Mouse (Mus musculus) adrenal gland, adult 2 months (tissue): ENCODE results near the gene Tspan13. TPM values are rescaled to one million over a fixed set of nuclear protein-coding genes. Genes with fewer than 3 reads are reported as not detected.

ENCODE experiments used
- DNase-seq: peaks from one replicate; pipeline ENCODE4 v3.0.0; 2021
- long read RNA-seq: library from polyadenylated mRNA; stranded (forward); transcript quantifications from one replicate; pipeline ENCODE4 v2.0.0, GENCODE M21; 2021
- polyA plus RNA-seq: library from polyadenylated mRNA; depleted of rRNA; stranded (reverse); fragments of >200 nt; gene quantifications from 2 replicates; pipeline ENCODE4 v1.2.3, GENCODE M21; 2012; rRNA removed
- total RNA-seq, 2 experiments: library from RNA; stranded (reverse); gene quantifications; 2 replicates each; pipeline ENCODE4 v1.2.3; 2021

Tspan13 gene
- total RNA-seq = 10 to 100 TPM; 10.1 to 15.5 TPM
- 79.2 and 146 TPM in 2 replicates for polyA plus RNA-seq
- long read RNA-seq, transcript Tspan13-201 (6 exons, 1,932 nt) = major isoform, 20 of 21 reads
- long read RNA-seq, partial matches to known transcripts = 0 of 21 reads
- long read RNA-seq, other reads (novel, unspliced or antisense) = 1 of 21 reads

DNA sequence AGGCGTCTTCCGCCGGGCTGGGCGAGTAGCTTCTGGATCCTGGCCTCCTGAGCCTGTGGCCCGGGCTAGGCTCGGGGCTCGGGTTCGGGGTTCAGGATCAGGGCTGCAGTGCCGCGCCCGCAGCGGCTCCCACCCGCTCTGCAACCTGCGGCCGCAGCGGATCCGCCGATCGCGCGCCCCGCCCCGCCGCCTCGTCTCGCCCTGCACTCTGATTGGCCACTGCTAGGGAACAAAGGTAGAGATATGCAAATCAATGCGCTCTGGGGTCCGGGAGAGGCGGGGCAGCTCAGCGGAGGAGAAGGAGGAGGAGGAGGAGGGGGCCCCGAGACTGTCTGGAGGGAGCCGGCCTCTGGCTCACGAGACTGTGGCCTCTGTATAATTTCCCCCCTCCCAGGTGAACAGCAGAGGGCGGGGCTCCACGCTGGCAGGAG lies at the start of gene Tspan13:
Tspan13 (minus strand) TSS at position 153 of the 431 bp plus-strand sequence.
- peak; percentile 89 for DNase-seq

- no peak for DNase-seq
These were observed 49.7 kb upstream of the Tspan13 start for GRCm38 (mm10) chr12:36091964-36092363.

DNA sequence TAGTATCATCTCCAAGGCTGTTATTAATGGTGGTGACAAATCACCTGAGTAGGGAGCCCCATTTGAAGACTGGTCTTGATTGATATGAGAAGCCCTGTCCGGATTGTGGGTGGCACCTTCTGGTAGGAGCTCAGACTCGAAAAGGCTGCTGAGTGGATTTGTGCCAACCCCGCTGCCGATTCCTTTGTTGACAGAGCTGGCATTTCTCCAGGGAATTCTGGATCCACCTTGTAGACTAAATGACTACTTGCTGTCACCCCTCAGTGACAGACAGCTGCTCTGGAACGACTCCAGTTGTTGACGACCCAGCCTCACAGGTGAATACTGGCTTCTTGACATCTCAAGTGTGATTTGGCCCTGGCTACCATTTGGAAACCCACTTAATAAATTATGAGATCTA lies 46.9 kb upstream of the Tspan13 start:
- no peak for DNase-seq

GRCm38 (mm10) chr12:36088804-36089203 lies 46.5 kb upstream of the Tspan13 start:
- DNase-seq = no peak

DNA sequence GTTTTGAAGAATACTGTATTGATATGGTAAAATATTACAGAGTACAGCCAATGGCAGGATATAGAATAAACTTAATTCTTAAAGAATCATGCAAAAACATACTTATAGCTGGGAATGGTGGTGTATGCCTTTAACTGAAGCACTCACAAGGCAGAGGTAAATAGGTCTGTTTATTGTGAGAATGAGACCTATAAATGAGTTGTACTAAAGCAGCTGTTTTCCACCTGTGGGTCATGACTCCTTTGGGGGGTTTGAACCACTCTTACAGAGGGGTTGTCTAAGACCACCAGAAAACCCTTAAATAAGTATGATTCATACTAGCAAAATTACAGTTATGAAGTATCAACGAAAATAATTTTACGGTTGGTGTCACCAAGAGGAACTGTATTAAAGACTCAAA lies 43.1 kb upstream of the Tspan13 start:
- DNase-seq = no peak

DNA sequence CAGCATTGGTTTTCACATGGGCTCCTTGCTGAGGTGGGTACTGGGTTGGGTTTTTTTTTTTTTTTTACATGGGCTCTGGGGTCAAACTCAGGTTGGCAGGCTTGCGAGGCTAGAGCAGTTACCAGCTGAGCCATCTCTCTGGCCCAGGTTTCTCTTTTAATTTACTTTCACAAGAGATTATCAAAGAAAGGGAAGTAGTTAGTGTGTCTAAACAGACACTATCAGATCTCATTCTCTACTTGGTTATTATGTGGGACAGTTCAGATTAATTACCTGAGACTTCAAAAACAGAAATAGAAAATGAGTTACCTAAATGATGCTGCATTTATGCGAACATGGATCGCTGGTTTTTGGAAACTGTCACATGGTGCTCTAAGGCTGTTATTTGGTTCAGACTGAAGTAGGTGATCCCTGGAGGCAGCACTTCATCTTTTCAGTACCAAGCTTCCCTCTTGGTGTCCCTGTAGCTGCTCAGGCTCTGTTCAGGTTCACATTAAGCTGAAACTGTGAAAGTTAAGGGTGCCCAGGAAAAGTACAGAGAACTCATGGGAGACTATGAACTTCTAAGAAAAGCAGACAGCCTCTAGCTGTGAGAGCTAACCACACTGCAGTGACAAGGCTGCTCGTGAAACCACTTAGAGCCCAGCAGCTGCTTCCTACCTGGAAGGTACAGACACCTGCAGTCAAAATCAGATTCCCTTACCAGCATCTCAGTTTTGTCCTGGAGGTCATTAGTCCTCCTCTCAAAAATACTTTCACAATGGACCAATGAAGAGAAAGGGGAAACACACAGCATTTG lies 36.0 kb upstream of the Tspan13 start:
- no peak for DNase-seq

GRCm38 (mm10) chr12:36072860-36073259 lies 30.6 kb upstream of the Tspan13 start:
- DNase-seq = no peak

DNA sequence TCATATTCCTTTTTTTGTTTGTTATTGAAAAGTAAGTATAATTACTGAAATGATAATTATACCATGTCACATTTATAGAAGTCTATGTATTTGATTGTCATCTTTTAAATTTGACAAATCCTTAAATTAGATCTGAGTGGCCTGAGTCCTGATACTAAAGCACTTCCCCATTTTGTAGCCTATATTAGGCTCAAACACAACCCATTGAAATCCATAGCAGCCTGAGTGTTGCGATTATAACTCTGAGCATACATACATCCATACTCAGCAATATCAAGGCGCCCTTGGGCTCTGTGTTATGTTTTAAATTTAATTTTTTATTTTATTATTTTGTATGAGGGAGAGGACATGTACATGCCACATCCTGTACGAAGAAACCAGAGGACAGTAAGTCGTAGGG lies 27.9 kb upstream of the Tspan13 start:
- DNase-seq = no peak

GRCm38 (mm10) chr12:36067538-36067937 lies 25.2 kb upstream of the Tspan13 start:
- no peak for DNase-seq

DNA sequence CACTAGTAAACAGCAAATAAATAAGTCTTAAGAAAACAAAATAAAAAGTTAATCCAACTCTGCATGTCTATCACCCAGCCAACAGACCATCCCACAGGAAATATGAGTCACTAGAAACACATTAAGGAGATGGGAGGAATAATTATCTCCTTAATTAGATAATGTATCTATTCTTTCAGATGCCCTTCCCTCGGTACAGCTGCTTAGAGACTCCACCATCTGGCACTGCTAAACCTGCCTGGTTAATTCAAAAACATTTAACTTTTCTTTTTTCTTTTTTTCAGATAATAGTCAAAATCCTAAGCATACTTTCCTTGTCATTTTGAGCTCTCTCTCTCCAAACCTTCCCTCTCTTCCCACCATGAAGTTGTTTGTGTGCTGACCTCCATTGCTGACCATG lies 23.6 kb upstream of the Tspan13 start:
- DNase-seq = no peak

- no peak for DNase-seq
These were observed 15.4 kb upstream of the Tspan13 start for GRCm38 (mm10) chr12:36057699-36058098.

GRCm38 (mm10) chr12:36050276-36050675 lies 8.0 kb upstream of the Tspan13 start:
- no peak for DNase-seq

DNA sequence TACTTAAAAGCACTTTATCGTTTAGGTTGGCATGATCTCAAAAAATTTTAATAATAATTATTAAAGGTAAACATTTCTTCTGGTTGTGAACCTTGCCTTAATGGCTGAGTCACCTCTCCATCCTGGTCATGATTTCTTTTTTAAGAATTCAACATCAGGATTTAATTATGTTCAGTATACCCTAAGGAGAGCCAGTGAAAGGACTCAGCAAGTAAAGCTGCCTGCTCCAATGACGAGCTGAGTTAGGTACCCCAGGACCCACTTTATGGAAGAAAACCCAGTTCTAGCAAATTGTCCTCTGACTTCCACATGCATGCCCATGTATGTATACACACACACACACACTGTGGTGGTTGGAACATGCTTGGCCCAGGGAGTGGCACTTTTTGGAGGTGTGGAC lies 5.3 kb upstream of the Tspan13 start:
- no peak for DNase-seq

GRCm38 (mm10) chr12:36046196-36046595 lies 3.9 kb upstream of the Tspan13 start:
- no peak for DNase-seq

DNA sequence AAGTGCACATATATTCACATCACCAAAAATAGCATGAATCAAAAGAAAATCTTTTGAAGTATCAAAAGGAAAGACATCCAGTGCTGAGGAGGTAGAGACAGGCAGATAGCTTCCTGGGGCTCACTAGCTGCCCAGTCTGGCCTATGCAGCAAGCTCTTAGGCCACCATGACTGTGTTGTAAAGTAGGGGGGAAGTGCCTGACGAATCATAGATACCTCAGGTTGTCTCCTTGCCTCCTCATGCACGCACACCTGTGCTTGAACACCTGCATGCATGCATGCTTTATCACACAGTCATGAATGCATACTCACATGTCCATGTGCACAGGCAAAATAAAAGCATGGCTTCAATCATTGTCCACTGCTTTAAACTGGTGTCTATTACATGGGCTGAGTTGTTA lies 2.4 kb upstream of the Tspan13 start:
- DNase-seq = no peak

DNA sequence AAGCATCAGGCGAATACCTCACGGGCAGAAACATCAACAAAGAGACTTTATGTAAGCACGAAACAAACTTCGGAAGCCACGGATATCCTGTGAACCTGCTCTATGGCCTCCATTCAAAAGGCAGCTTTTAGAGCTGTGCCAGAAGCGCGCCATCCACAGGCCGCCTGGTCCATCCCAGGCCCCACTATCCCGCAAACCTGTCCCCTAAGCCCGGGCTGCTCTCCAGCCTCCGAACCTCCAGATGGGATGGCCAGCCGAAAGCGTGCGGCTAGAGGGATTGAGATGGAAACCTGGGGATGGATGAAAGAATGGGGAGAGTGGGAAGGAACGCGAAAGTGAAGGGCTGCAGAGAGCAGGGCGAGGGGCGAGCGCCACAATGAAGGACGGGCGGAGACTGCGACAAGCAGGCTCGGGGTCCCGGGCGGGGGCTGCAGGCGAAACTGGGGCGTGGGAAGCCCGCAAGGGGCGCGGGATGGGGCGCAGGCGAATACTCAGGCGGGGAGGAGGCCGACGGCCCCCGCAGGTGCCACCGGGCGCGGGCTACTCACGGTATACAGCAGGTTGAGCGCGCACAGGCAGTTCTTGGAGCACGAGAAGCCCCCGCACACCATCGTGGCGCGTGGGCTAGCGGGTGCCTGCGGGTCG lies 475 bp downstream of the Tspan13 start:
- peak; percentile 22 for DNase-seq

- DNase-seq = no peak
These were observed 1.1 kb downstream of the Tspan13 start for GRCm38 (mm10) chr12:36041281-36041589.

- DNase-seq = no peak
These were observed 1.6 kb downstream of the Tspan13 start for GRCm38 (mm10) chr12:36040571-36041280.

GRCm38 (mm10) chr12:36039541-36040084 lies 2.7 kb downstream of the Tspan13 start:
- no peak for DNase-seq

GRCm38 (mm10) chr12:36036776-36037175 lies 5.5 kb downstream of the Tspan13 start:
- peak; percentile 45 for DNase-seq

GRCm38 (mm10) chr12:36036121-36036520 lies 6.2 kb downstream of the Tspan13 start:
- no peak for DNase-seq

DNA sequence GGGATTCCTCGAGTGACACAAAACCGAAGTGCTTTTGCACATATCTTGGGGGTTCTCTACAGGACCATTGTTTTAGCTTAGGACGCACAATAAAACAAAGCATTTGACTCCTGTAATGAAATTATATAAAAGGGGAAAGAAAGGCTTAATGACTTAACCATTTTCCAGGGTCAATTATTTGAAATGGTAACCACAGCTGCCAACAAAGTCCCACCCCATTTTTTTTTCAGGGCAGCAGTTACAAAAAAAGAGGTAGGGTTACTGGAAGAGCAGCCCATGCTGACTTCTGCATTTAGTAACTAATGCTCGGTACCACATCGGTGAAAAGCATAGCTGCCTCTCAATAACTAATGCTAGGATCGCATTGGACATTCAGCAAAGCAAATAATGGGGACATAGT lies 6.8 kb downstream of the Tspan13 start:
- DNase-seq = no peak

DNA sequence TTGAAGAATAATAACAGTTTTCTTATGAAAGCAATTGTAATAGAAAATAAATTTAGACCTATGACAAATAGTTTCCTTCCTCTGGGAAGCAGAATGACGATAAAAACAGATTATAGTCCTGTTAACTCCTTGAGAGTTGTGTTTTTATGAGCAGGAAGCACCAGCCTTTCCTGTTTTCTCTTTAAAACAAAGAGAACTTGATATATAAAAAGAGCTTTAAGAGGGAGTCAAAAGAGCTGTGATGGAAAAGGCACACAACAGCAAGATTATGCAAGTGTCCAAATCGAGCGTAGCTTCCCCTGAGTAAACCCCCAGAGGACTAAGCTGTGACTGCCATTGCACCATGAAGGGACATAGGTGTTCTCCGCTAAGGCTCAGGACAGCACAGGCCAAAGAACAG lies 9.9 kb downstream of the Tspan13 start:
- no peak for DNase-seq
